Mouse (Mus musculus): ENCODE measurements at regions not wholly inside any gene's neighbourhood (a gene's known extent, or its start where the extent isn't known, plus 50 kb on each side); places are given as distances from the start of the nearest gene placed in this dataset.

DNA sequence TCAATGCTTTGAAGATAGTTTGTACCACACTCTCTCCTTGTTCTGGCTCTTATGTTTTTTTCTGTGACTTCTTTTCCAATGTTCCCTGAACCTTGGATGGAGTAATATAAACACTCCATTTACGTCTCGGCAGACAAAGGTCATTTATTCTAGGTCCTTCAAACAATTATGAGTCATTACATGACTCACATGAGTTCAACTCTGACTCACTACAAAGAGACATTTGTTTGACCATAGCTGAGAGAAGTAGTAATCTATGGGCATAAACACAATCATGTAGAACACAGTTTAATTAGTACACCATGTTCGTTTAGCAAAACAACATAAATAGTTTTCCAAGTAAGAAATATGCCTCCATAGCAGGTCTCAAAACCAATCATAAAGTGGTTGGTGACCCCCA is 59.6 kb upstream of the Hmgcll1 start:
- in situ Hi-C loops (cut with MboI, MseI) = loop anchor here (25.0 kb wide), 1 partner anchor 1193 kb away; no protein-coding TSS in a partner anchor

DNA sequence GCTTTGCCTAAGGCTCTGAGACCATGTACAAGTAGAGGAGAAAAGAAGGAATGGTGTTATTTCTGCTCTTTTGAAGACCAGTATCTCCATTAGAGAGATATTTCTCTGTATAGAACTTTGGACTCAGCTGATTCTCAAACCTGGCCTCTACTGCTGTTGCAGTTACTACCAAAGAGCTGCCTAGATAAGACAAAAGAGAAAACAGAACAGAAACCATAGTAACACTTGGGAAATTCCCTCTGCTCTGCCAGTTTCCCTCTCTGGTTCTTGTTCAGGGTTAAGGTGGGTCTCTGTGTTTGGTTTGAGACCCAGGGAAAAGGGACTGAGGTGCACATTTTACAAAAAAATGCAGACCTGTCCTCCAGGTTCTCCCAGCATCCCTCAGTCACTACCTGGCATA is 58.3 kb upstream of the Hmgcll1 start:
- in situ Hi-C loops (cut with MboI, MseI) = loop anchor here (25.0 kb wide), 1 partner anchor 1194 kb away; no protein-coding TSS in a partner anchor

GRCm38 (mm10) chr9:75958720-75959339 is 55.8 kb upstream of the Hmgcll1 start:
- in situ Hi-C loops (cut with MboI, MseI) = loop anchor here (25.0 kb wide), 1 partner anchor 1197 kb away; no protein-coding TSS in a partner anchor

DNA sequence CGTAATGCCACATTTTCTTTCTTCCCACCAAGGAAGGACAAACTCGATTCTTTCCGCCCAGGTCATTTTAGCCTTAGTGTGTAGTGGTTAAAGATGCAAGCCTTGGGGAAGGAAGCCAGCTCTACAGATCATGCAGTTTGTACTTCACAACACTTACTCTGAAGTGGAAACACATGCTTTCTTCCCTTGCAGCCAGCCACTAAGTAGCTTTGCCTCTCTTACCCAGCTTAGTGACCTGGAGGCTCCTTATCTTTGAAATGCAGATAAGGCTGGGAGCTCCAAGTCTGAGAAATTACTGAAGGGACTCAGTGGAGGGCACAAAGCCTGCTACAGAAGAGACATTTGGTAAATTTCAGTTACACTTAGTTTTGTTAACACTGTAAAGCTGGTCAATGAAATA is 54.9 kb upstream of the Hmgcll1 start:
- in situ Hi-C loops (cut with MboI, MseI) = loop anchor here (25.0 kb wide), 1 partner anchor 1197 kb away; no protein-coding TSS in a partner anchor

- in situ Hi-C loops (cut with MboI, MseI) = loop anchor here (25.0 kb wide), 1 partner anchor 1198 kb away; no protein-coding TSS in a partner anchor
Measured at GRCm38 (mm10) chr9:75960587-75961349, 53.9 kb upstream of the Hmgcll1 start.
